Mouse (Mus musculus) hindbrain, embryonic 11.5 days (tissue): ENCODE measurements around the gene Fdps. TPM values are rescaled to one million over a fixed set of nuclear protein-coding genes. Genes with fewer than 3 reads are reported as not detected.

Experiments
- polyA plus RNA-seq: library from polyadenylated mRNA; unstranded; fragments of >200 nt; fragmentation: Nextera tagmentation; extraction: Ambion mirVana; gene quantifications from 2 replicates; pipeline ENCODE4 v1.2.1, GENCODE M21; 2014

Fdps gene
- polyA plus RNA-seq, 1 experiment from 2014 or later = 392 TPM

Other genes starting within 250 kb of the Fdps start
- 47.4 and 49.8 TPM in 2 replicates for gene Msto1, start 188.0 kb downstream of the Fdps start, polyA plus RNA-seq
- 15.5 and 22.9 TPM in 2 replicates for gene Ash1l, start 151.3 kb downstream of the Fdps start, polyA plus RNA-seq
- gene Dap3, start 150.8 kb downstream of the Fdps start, polyA plus RNA-seq = 145 and 167 TPM in 2 replicates
- gene Rusc1, start 8.6 kb downstream of the Fdps start, polyA plus RNA-seq = 28.7 and 35.4 TPM in 2 replicates
- gene Gm43738, start 860 bp downstream of the Fdps start, polyA plus RNA-seq = 0.08 TPM in 1 of 2 replicates, not detected in the other
- gene Pklr, start 34.2 kb upstream of the Fdps start, polyA plus RNA-seq = 1.6 and 2.0 TPM in 2 replicates
- gene Hcn3, start 58.2 kb upstream of the Fdps start, polyA plus RNA-seq = 3.6 and 4.5 TPM in 2 replicates
- gene Clk2, start 62.8 kb upstream of the Fdps start, polyA plus RNA-seq = 27.6 and 30.6 TPM in 2 replicates
- 85.9 and 90.4 TPM in 2 replicates for gene Scamp3, start 75.5 kb upstream of the Fdps start, polyA plus RNA-seq
- 18.5 and 19.8 TPM in 2 replicates for gene Fam189b, start 81.2 kb upstream of the Fdps start, polyA plus RNA-seq
- gene Gba, start 101.0 kb upstream of the Fdps start, polyA plus RNA-seq = 43.7 and 47.3 TPM in 2 replicates
- gene Thbs3, start 113.2 kb upstream of the Fdps start, polyA plus RNA-seq = 40.9 and 44.5 TPM in 2 replicates
- 180 and 181 TPM in 2 replicates for gene Mtx1, start 125.1 kb upstream of the Fdps start, polyA plus RNA-seq
- gene Muc1, start 127.1 kb upstream of the Fdps start, polyA plus RNA-seq = 1.4 and 2.1 TPM in 2 replicates
- gene Krtcap2, start 144.0 kb upstream of the Fdps start, polyA plus RNA-seq = 276 and 289 TPM in 2 replicates
- 9.5 and 9.7 TPM in 2 replicates for gene Trim46, start 144.3 kb upstream of the Fdps start, polyA plus RNA-seq
- gene Dpm3, start 157.4 kb upstream of the Fdps start, polyA plus RNA-seq = 75.7 and 82.9 TPM in 2 replicates
- gene Slc50a1, start 168.6 kb upstream of the Fdps start, polyA plus RNA-seq = 35.9 and 37.5 TPM in 2 replicates
- gene Efna1, start 179.2 kb upstream of the Fdps start, polyA plus RNA-seq = 14.0 and 16.4 TPM in 2 replicates
- 13.8 TPM in 2 replicates for gene Efna3, start 221.0 kb upstream of the Fdps start, polyA plus RNA-seq
- 18.9 and 20.6 TPM in 2 replicates for gene Efna4, start 236.1 kb upstream of the Fdps start, polyA plus RNA-seq
- gene Adam15, start 248.0 kb upstream of the Fdps start, polyA plus RNA-seq = 17.8 TPM in 2 replicates